Mouse (Mus musculus) brown adipose tissue, adult 24 weeks (tissue): ENCODE measurements around the gene Vps13d. TPM values are rescaled to one million over a fixed set of nuclear protein-coding genes. Genes with fewer than 3 reads are reported as not detected.

Experiments
- H3K27ac ChIP-seq: fragments of 200-500 bp; replicated peaks from 2 replicates; pipeline ENCODE4 v1.5.1; 2012; ENCODE audit warnings: low read depth, mild to moderate bottlenecking, low read length
- H3K4me1 ChIP-seq: fragments of 200-500 bp; 2 replicates; pipeline ENCODE4 v1.6.1; 2012; ENCODE audit warnings: low read length, mixed read lengths; ENCODE audit not compliant: control insufficient read depth, insufficient read depth, insufficient read length
- H3K4me3 ChIP-seq: fragments of 200-500 bp; 2 replicates; pipeline ENCODE4 v1.5.1; 2012; ENCODE audit warnings: low read depth, mild to moderate bottlenecking, low read length, moderate library complexity; ENCODE audit not compliant: insufficient read depth
- polyA plus RNA-seq: library from polyadenylated mRNA; stranded (reverse); fragments of >200 nt; gene quantifications from 2 replicates; pipeline ENCODE4 v1.2.4, GENCODE M21; 2012; ENCODE audit not compliant: missing spikeins, insufficient read depth, insufficient read length

Gene Vps13d
- polyA plus RNA-seq, 1 experiment, result 30.9 TPM

DNA sequence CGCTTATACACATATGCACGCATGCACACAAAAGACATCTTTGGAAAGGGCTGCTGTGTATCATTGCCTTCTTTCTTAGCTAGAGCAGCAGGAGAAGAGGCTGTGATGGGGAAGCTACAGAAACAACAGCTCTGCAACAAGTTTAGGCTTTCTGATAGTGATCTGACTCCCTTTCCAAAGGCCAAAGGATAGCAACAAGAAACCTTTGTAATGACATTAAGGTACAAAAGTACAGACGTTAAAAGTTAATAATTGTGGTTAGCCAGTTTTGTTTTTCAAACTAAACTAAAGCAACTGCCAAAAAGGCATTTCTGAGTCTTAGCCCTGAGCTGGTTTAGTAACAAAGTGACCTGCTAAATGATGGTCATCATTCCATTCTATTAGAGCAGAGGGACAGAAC lies 139.0 kb downstream of the Vps13d start:
- Histone ChIP-seq H3K4me3 (no peak overlapping the region), H3K27ac (no peak overlapping the region), H3K4me1 (peaks cover 16% of the 10 kb centered on the region)

DNA sequence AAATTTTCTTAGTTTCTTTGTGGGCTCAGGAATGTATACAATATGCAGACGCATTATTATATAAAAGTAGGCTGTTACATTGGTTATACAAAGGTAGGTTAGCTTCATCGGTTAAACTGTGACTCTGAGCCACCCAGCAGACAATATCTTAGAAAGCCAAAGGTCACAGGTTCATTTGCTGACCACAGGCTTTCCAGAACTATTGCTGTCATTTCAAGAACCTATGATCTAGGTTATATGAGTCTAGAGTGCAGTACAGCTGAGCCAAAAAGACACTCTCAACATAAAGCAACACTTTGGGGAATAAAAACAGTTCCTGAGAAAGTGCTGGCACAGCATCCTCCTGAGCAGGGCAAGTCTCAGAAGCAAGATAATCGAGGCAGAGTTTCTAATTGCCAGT lies 140.4 kb downstream of the Vps13d start:
- no peak overlapping the region for H3K4me3 ChIP-seq
- H3K27ac ChIP-seq, result no peak overlapping the region
- peaks cover 19% of the 10 kb centered on the region for H3K4me1 ChIP-seq

DNA sequence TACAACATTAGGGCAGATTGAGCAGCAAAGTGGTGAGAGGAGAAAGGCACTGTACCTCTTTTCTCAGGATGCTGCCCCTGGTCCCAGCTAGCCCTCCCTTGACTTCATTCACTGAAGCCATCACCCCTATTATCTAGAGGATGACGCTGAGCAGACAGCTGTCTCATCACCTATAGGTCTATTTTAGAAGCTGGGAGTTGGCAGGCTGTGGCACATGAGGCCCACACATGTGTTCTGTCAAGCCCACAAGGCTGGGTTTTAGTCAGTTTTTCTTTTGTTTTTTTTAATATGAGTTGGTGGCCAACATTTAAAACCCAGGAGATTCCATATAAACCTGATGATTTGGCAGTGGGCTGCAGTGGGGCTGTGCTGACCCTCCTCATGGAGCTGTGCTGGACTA lies 142.1 kb downstream of the Vps13d start:
- H3K4me1 ChIP-seq, result peaks cover 19% of the 10 kb centered on the region
- H3K4me3 ChIP-seq, result no peak overlapping the region
- peak overlapping the region; percentile 76 for H3K27ac ChIP-seq

DNA sequence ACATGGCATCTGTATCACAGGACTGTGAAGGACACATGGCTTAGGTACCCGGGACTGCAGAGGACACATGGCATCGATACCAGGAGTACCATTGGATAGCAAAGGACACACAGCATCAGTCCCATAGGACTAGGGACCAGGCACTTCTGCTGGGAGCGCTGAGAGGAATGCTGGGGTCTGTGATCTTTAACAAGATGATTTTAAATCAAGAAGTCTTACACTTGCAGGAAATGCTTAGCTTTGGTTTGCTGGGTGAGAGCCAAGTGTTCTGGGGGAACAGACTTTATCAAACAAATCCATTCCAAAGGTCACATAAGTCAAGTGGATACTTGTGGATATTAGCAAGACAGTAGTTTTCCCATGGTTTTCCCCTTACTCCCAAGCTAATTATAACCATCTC lies 142.5 kb downstream of the Vps13d start:
- Histone ChIP-seq H3K27ac (peak overlapping the region; percentile 86), H3K4me3 (no peak overlapping the region)

DNA sequence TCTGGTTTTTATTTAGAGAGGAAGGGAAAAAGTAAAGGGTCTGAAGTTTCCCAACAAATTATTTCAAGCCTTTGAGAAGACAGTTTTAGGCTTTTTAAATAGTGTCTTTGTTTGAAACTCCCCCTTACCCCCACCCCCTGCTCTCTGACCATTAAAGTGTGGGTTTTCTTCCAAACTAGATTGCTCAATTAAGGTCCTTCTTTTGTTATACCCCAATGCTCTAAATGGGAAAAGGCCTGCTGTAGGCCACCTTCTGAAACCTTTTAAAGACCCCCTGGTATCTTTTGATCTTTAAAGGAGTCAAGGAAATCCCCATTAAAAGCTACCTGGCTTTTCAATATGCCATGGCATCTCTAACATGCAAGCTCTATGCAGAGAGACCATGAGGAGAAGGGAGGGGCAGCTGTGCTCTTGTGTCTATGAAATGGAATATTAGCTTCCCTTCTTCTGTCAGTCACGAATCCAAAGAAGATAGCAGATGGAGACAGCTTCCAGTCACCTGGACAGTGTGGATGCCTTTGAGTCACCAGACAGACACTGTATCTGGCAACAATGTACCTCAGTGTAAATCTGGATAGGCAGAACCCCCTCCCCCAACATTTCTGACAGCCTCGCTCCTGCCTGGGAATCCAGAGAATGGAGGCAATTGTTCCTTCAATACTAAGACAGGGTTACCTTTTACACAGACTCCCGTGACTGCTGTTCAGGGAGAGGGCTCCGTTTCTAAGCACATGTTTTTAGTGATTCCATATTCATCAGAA lies 143.4 kb downstream of the Vps13d start:
- Histone ChIP-seq H3K27ac (peak overlapping the region; percentile 86), H3K4me1 (peaks cover 19% of the 10 kb centered on the region), H3K4me3 (no peak overlapping the region)

More for the DNA sequence above, 142.5 kb downstream of the Vps13d start:
- H3K4me1 ChIP-seq, result peaks cover 19% of the 10 kb centered on the region

DNA sequence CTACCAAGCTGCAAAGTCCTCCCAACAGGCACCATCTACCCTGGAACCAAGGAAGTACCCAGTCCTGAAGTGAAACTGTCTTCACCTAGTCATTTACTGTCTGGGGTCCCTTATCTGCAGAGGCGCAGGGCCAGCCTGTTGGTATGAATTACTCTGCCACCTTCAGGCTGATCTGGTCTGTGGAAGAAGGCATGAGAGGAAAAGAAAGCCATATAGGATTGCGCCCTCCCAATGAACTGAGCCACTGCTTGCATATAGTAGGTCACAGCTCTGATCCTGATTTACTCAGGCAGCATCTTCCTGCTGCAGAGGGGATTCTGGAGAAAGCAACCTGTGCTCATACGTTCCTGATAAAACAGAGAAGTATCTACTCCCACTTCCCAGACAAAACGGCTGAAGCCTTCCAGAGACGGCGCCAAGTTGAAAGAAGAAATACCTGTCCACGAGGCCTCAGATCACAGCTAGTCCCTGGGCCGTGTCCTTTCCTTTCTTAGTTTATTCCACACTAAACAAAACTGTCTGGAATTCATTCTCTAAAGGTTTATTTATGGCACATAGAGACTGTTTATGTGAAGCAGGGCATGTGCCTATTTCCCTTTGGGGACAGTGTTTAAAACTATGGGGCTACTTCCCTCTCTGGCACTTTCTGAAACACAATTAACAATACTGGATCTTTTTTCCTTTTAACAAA lies 144.1 kb downstream of the Vps13d start:
- 0 out of 2 replicates have a peak overlapping the region, but pooled peaks have one; percentile 23 for H3K27ac ChIP-seq
- peaks cover 19% of the 10 kb centered on the region for H3K4me1 ChIP-seq
- no peak overlapping the region for H3K4me3 ChIP-seq

DNA sequence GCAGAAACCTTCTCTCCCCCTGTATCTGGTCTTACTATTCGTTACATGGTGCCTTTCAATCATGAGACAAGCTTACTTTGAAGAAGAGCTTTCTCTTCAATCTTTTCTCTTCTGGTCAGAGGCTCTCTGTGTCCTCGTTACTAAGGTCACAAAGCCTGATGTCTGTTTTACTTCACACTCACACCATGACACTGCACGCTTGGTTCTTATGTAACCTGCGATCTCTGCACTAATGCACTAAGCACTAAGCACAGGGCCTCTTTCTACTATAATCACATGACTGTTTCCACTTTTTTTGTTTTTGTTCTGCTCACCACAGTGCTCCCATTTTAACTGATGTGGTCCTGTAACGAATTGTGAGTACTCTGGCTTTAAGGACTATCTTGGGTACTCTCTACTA lies 146.8 kb downstream of the Vps13d start:
- H3K4me3 ChIP-seq, result no peak overlapping the region
- H3K4me1 ChIP-seq, result peaks cover 25% of the 10 kb centered on the region
- no peak overlapping the region for H3K27ac ChIP-seq

DNA sequence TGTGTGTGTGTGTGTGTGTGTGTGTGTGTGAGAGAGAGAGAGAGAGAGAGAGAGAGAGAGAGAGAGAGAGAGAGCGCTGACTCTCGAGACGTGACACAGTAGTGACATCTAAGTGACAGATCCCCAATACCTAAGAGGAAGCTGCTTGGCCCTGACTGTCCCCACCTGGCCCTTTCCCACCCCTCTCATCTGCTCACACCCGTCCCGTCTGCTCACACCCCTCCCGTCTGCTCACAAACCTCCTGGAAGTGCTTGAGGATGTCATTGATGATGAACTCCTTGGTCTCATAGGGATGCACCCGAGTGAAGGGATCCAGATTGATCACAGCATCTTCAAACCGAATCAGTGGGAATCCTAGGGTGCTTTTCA lies 148.8 kb downstream of the Vps13d start:
- H3K4me3 ChIP-seq, result no peak overlapping the region
- H3K4me1 ChIP-seq, result peaks cover 22% of the 10 kb centered on the region
- no peak overlapping the region for H3K27ac ChIP-seq

DNA sequence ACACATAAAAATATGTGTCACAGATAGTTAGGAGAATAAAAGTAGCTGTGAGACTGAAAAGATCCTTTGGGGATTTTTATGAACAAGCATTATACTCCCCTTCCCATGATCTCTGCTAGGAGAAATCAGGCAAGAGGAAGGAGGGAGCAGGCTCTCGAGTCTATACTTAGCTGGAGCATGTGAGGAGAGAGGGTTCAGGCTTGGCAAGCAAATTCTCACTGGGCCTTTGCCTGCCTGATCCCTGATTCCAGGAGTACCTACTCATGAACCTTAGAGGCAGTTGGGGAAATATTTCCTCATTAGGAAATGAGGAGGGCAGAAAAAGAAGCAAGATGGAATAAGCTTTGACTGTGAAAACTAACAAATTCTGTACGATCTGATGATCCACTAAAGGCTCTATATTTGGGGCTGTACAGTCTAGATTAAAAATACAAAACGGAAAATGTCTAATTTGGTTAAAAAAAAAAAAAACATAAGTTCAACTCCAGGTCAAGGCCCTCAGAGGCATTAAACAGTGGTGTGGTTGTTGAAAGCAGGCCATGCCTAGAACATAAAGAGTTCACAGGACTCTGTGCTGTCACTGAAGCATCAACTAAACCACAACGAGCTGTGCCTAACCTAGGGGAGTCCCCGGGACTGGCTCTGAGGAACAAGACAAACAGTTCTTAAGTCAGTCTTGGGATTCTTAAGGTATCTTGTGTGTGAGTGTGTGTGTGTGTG lies 149.3 kb downstream of the Vps13d start:
- Histone ChIP-seq H3K27ac (peak overlapping the region; percentile 21), H3K4me3 (no peak overlapping the region)

DNA sequence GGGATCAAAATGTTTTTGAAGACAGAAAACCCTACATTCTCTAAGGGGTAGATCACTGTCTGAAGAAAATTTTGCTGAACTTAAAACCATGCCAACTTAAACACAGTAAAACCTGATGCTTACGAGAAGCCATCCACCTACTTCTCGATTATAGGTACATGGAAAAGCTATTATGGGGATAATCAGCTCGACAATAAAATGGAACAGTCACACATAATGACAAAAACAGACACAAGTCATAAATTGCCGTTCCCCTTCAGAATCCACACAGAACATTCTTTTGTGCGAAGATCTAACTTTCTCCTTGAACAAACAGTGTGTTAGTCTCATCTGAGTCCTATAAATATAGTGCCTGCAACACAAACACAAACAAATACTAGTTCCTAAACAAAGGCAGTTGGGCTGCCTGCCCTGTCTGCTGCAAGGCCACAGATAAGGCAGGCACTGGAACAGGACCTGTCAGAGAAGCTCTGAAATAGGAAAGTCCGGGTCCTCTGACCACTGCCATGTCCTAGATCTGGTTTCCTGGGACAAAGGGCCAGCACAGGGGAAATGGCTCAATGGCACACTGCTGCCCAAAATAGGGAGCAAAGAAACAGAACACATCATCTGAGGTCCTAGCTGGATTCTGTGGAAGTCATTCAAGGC lies 153.5 kb downstream of the Vps13d start:
- Histone ChIP-seq H3K4me1 (peaks cover 40% of the 10 kb centered on the region), H3K27ac (peak overlapping the region; percentile 92), H3K4me3 (no peak overlapping the region)

More for the DNA sequence above, 149.3 kb downstream of the Vps13d start:
- H3K4me1 ChIP-seq, result peaks cover 25% of the 10 kb centered on the region

DNA sequence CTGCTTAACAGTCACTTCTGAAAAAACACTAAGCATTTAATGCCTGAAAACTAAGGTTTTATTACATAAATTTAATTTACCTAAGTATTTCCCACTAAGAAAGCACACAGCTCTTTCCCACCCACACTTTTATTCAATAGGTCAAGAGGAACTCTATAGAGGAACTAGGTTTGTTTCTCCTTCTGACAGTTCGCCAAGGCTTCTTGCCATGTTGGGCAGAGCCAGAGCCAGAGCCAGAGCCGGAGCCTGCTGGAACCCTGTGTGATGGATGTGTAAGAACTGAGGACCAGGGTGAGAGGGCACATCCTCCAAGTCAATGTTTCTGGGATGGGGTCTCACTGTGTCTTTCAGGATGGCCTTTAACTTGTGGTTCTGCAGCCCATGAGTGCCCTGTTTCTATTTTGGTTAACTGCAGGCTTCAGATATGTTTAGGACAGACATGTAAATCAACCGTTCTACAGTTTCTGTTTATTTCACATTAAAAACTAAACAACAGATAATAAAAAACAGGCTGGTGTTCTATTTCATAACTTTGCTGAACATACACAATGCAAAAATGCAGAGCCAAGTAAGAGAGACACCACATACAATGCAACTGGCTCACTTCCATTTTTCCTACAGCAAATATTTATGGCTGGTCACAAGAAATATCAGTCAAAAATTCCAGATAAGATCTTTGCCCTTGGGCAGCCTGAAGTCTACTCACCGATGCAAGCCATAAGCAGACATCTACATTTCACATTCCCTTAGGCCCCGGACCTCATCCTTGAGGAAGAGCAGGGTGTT lies 157.0 kb downstream of the Vps13d start:
- H3K27ac ChIP-seq, result peak overlapping the region; percentile 45; the same call in 1 of the 2 replicates
- no peak overlapping the region for H3K4me3 ChIP-seq
- peaks cover 47% of the 10 kb centered on the region for H3K4me1 ChIP-seq

DNA sequence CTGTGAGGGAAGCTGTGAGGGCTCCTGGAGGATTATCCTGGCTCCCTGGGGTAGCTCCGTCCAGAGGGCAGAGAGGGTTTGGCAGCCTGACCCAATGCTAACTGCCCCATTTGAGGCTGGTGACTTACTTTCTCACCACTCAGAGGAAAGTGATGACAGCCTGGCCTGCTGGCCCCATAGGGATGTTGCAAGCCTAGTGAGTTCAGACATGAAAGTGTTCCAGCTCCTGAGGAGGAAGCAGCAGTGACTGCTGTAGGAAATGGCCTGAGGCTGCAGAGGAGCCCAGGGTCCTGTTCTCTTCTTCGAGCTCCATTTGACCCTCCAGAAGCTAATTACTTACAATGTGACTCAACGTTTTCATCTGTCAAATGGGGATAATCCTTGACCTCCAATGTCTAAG lies 157.8 kb downstream of the Vps13d start:
- Histone ChIP-seq H3K27ac (peak overlapping the region; percentile 72), H3K4me1 (peaks cover 48% of the 10 kb centered on the region), H3K4me3 (no peak overlapping the region)

DNA sequence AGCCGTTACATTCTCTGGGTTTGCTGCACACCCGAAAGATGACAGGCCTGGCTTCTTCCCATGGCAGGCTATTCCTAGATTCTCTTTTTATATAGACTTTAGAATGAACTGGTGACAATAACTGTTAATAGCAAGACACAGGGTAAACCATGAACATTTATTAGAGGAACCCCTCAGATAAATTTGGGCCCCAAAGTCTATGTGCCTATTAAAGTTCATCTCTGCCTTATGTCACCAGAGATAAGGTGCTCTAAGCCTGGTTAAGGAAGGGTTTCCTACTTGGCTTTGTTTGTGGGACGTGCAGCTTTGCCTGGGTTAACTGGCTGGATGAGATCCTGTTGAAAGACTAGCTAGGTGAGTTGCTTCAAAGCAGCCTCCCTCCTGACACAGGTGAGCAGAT lies 159.4 kb downstream of the Vps13d start:
- H3K4me3 ChIP-seq, result no peak overlapping the region
- H3K4me1 ChIP-seq, result peaks cover 43% of the 10 kb centered on the region
- H3K27ac ChIP-seq, result no peak overlapping the region

DNA sequence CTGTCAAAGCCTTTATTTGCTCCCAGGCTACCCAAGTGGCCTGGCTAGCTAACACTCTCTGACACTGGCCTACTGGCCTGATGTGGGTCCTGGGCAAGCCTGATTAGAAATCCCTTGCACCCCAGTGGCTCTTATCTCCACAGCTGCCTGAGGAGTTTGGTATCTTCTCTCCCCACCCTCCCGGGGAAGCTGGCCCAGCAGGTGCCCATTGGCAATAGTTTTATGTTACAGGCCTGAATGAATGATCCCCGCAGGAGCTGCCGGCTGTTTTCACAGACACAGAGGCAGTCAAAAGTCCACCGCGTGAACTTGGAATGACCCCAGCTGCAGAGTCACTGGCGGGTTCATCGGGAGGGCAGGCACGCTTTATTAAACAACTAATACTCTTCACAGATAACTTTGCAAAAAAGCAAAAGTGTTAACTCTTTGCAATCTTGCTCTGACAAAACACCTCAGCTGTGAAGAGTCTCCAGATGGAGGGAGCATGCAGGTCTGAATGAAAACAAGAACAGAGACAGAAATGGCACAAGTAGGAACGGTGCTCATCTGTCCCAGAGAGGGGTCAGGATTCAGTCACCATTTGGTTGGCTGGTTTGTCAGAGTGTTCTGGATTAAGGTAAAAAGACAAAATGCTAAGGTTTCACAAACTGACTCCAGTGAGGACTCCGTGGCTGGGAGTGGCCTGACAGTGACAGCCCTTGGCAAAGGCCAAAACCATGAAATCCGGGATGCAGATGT lies 160.1 kb downstream of the Vps13d start:
- Histone ChIP-seq H3K27ac (peak overlapping the region; percentile 52), H3K4me1 (peaks cover 43% of the 10 kb centered on the region), H3K4me3 (no peak overlapping the region)
